ENCODE assay signal across 12 mouse cellular contexts in the genomic region with DNA sequence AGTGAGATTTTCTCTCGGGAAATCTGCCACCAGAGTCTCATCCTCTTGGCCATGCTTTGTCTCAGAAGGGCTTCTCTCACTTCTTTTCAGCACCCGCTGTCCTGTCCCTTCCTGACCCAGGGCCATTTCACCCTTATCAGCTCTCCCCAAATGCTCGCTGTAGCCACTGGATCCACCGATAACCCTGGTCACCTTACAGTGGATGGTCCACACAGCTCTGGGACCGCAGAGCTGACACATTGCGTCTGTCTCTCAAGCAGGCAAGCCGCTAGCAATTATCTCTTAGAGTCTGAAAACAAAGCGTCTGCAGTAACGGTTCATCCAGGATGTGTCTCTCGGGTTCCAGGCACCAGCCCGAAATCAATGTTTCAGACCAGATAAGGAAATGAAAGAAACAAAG.
DNase-seq lines count a peak whose midpoint lies in the region; ATAC-seq and TF ChIP-seq lines count a peak whose summit lies in the region.
"Had no signal": no experiment of that assay in that cellular context is flagged by ENCODE, and none has a peak within 500 bp of the region (broad histone marks: within the 10 kb centered on the region; RNA-seq: fewer than 3 reads in every experiment).

No protein-coding gene starts in this region.

- intact Hi-C loops in heart, adult 2 months (cut with DNase I), result no loop called here

- H3K4me2 ChIP-seq in midbrain, embryonic 15.5 days, result no peak overlapping the region
- H3K4me2 ChIP-seq: midbrain, embryonic 13.5 days had no signal

- no peaks in the 10 kb centered on the region; the same call in 1 of the 2 replicates for H3K4me1 ChIP-seq in heart, adult 2 months (ENCODE audit: control insufficient read depth, insufficient read depth, low read length)
- no peaks in the 10 kb centered on the region for H3K4me1 ChIP-seq in midbrain, embryonic 15.5 days
- H3K4me1 ChIP-seq in midbrain, embryonic 10.5 days, result no peaks in the 10 kb centered on the region
- H3K4me1 ChIP-seq: limb, embryonic 10.5 days; midbrain, embryonic 13.5 days had no signal

- WGBS in heart, adult 2 months, result 14% methylated on average over 11 of the region's 11 CpGs
- WGBS in midbrain, embryonic 15.5 days, result 79% methylated on average over 11 of the region's 11 CpGs
- 86% methylated on average over 11 of the region's 11 CpGs for WGBS in midbrain, embryonic 10.5 days

- peak; percentile 10 to 25 for DNase-seq in heart, adult 2 months
- no peak for DNase-seq in heart, postnatal 4 days
- no peak for DNase-seq in midbrain, embryonic 10.5 days (ENCODE audit: low spot score)
- DNase-seq in kidney, postnatal 10 days, result peak; percentile 25
- peak; percentile 6 for DNase-seq in retina, postnatal 1 day
- DNase-seq in spleen, postnatal 14 days (ENCODE audit: low spot score in 2 of 2), result no peak
- DNase-seq: adrenal gland, postnatal 25 days; cerebellum, adult 9-10 months; lung, postnatal 14 days had no signal

- no peaks in the 10 kb centered on the region; the same call in 1 of the 2 replicates for H3K36me3 ChIP-seq in heart, adult 2 months (ENCODE audit: control insufficient read depth, insufficient read depth, low read length)
- H3K36me3 ChIP-seq in midbrain, embryonic 15.5 days (replicated peaks), result no peaks in the 10 kb centered on the region
- no peaks in the 10 kb centered on the region for H3K36me3 ChIP-seq in midbrain, embryonic 10.5 days
- H3K36me3 ChIP-seq: limb, embryonic 10.5 days had no signal

- no peak overlapping the region for H3K9ac ChIP-seq in heart, adult 2 months (ENCODE audit: low read depth, low read length)
- H3K9ac ChIP-seq in midbrain, embryonic 15.5 days, result no peak overlapping the region
- H3K9ac ChIP-seq: midbrain, embryonic 13.5 days had no signal

- ATAC-seq in midbrain, embryonic 15.5 days (replicated peaks), result no peak
- ATAC-seq: midbrain, embryonic 13.5 days had no signal

- H3K79me2 ChIP-seq in heart, adult 2 months (replicated peaks; ENCODE audit: control insufficient read depth, insufficient read depth, low read length), result no peaks in the 10 kb centered on the region

- H3K4me3 ChIP-seq in heart, adult 2 months, result no peak overlapping the region
- no peak overlapping the region for H3K4me3 ChIP-seq in midbrain, embryonic 15.5 days
- no peak overlapping the region for H3K4me3 ChIP-seq in midbrain, embryonic 10.5 days
- H3K4me3 ChIP-seq: limb, embryonic 10.5 days; midbrain, embryonic 13.5 days had no signal

- TF ChIP-seq CTCF in heart, adult 2 months (IDR thresholded peaks at IDR 0.05), result no peak

- no peak for TF ChIP-seq EP300 in heart, adult 2 months (IDR thresholded peaks at IDR 0.05; ENCODE audit: insufficient read depth, low read depth, low read length)

- no peak for TF ChIP-seq POLR2A in heart, adult 2 months (IDR thresholded peaks at IDR 0.05; ENCODE audit: insufficient read depth, low read depth, low read length)

- H3K27ac ChIP-seq in heart, adult 2 months, result no peak overlapping the region; the same call in none of the 2 replicates
- 0 out of 2 replicates have a peak overlapping the region, but pooled peaks have one; percentile 20 for H3K27ac ChIP-seq in midbrain, embryonic 15.5 days
- no peak overlapping the region for H3K27ac ChIP-seq in midbrain, embryonic 10.5 days (replicated peaks)
- H3K27ac ChIP-seq: limb, embryonic 10.5 days; midbrain, embryonic 13.5 days had no signal

- H3K27me3 ChIP-seq in heart, adult 2 months (ENCODE audit: control insufficient read depth, insufficient read depth, low read length), result no peaks in the 10 kb centered on the region
- H3K27me3 ChIP-seq in midbrain, embryonic 15.5 days (replicated peaks), result no peaks in the 10 kb centered on the region
- no peaks in the 10 kb centered on the region for H3K27me3 ChIP-seq in midbrain, embryonic 10.5 days (ENCODE audit: low read depth, poor library complexity, severe bottlenecking)
- H3K27me3 ChIP-seq: midbrain, embryonic 13.5 days had no signal

- no peaks in the 10 kb centered on the region for H3K9me3 ChIP-seq in midbrain, embryonic 15.5 days
- H3K9me3 ChIP-seq in midbrain, embryonic 10.5 days (replicated peaks), result no peaks in the 10 kb centered on the region; the same call in 1 of the 2 replicates
- H3K9me3 ChIP-seq: limb, embryonic 10.5 days had no signal

Comparison
In these comparisons a context has a peak if more than half of its experiments do, and no peak if none do; other contexts are left out.
1. DNase-seq: peak in heart, adult 2 months (2 of 2), kidney, postnatal 10 days (single experiment) and retina, postnatal 1 day (single experiment); none in heart, postnatal 4 days (single experiment), midbrain, embryonic 10.5 days (single experiment) and spleen, postnatal 14 days (0 of 2).